Mouse (Mus musculus): Measurements from ENCODE around the gene Hfe2.

Gene Hfe2

DNA sequence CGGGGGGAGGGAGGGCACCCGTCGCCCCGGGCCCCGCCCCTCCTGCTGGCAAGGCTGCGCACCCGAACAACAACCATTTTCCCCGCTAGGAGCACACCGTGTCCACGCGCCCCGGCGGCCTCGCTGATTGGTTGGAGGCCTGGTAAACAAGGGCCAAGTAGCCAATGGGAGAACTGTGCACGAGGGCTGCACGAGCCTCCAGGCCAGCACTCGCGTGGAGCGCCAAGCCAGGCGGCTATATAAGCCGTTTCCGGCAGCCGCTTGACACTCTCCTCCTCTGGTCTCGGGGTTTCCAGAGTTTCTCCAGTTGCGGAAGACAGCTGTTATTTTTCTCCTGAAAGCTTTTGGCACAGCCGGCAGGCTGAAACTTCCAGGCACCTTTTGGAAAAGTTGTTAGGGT, 32.7 kb downstream of the Hfe2 start, which contains the start of gene Txnip:
Gene Txnip, plus strand, starts transcription at position 264 of the 400 bp plus-strand sequence.
- DNase-seq (ENCODE audit: low read depth, low spot score): peak; percentile 81

DNA sequence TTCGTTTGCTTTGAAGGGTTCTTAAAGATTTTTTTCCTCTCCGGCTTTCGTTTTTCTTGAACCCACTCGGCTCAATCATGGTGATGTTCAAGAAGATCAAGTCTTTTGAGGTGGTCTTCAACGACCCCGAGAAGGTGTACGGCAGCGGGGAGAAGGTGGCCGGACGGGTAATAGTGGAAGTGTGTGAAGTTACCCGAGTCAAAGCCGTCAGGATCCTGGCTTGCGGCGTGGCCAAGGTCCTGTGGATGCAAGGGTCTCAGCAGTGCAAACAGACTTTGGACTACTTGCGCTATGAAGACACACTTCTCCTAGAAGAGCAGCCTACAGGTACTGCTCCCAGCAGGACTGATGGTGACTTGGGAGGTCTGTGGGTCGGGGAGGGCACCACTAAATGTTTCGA, 33.2 kb downstream of the Hfe2 start:
- DNase-seq (ENCODE audit: low read depth, low spot score): no peak

DNA sequence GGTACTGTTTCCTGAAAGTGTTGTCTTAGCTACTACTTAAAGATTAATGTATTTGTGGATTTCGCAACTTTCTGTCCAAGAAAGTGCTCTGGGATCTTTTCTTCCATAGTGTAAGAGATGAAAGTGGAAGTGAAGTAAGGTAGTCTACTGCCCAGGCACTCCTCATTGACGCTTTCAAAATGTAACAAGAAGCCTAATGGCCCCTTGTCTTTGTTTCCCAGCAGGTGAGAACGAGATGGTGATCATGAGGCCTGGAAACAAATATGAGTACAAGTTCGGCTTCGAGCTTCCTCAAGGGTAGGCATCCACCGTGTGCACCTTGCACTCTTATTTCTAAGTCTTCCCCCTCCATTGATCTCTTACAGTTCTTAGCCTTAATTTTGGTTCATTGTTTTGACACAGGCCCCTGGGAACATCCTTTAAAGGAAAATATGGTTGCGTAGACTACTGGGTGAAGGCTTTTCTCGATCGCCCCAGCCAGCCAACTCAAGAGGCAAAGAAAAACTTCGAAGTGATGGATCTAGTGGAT, 33.8 kb downstream of the Hfe2 start:
- no peak for DNase-seq (ENCODE audit: low read depth, low spot score)

DNA sequence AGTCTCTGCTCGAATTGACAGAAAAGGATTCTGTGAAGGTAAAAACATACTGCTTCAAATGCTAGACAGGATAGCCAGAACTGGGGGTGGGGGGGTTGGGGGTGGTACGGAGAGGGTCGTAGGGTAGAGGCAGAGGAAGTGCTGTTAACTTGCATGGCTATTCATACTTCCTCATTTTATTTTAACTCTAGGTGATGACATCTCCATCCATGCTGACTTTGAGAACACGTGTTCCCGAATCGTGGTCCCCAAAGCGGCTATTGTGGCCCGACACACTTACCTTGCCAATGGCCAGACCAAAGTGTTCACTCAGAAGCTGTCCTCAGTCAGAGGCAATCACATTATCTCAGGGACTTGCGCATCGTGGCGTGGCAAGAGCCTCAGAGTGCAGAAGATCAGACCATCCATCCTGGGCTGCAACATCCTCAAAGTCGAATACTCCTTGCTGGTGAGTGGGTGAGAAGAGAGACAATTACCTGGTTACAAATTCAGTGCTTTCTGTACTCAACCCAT, 34.5 kb downstream of the Hfe2 start:
- DNase-seq (ENCODE audit: low read depth, low spot score): no peak

DNA sequence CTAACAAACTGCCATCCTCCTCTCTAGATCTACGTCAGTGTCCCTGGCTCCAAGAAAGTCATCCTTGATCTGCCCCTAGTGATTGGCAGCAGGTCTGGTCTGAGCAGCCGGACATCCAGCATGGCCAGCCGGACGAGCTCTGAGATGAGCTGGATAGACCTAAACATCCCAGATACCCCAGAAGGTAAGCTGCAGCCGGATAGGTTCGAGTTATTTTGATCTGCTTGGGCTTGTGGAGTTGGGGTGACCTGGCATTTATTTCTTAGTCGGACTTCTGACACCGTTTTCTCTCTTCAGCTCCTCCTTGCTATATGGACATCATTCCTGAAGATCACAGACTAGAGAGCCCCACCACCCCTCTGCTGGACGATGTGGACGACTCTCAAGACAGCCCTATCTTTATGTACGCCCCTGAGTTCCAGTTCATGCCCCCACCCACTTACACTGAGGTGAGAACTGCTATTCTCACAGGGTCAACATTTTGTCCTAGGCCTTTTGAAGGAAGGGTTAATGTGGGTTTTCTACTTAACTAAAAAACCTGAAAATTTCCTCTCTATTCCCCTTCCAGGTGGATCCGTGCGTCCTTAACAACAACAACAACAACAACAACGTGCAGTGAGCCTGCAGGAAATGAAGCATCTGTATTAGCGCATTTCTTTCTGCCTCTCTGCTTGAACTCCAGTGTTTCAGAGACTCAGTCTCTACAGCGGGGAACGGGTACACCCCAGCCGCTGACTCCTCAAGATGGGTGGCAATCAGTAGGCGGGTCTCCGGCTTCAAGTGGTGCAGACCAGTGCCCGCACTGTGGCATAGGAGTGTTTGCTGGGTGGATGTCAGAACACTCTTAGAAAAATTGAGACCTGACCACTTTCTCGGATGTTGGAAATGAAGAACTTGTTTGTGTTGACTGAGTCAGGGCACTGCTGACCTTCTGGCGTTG, 35.2 kb downstream of the Hfe2 start:
- no peak for DNase-seq (ENCODE audit: low read depth, low spot score)

- DNase-seq (ENCODE audit: low read depth, low spot score): no peak
Measured at GRCm38 (mm10) chr3:96560881-96561668, 36.1 kb downstream of the Hfe2 start.

DNA sequence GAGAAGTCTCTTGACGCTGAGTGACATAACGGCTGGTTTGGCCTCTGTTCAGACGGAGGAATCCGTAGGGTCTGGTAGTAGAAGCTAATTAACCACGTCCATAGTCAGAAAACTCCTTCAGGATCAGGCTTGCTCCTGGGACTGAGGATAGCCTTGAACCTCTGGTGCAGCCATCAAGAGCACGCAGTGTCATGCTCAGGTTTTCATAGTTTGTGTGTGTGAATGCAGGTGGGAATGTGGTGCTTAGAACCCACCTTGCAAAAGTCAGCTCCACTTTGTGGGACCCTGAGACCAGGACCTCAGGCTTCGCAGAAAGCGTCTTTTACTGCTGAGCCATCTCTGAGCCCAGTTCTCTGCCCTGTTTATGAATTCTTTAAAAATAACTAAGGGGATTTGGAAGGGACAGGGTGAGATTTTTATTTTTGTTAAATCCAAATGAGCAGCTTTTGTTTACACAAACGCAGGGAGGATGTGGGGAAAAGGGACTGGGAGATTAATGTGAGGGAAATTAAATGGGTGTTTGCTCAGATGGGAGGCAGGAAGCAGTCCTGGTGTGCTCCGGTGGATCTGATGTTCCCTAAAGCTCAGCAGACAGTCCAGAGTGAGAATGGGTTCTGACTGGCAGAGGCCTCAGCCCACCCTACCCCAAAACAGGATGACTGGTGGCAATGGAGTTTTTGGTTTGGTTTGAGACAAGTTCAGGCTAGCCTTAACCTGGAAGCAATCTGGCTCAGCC, 37.1 kb downstream of the Hfe2 start:
- no peak for DNase-seq (ENCODE audit: low read depth, low spot score)

GRCm38 (mm10) chr3:96563267-96563666, 38.3 kb downstream of the Hfe2 start:
- DNase-seq (ENCODE audit: low read depth, low spot score): no peak

GRCm38 (mm10) chr3:96563911-96564632, 39.1 kb downstream of the Hfe2 start:
- no peak for DNase-seq (ENCODE audit: low read depth, low spot score)

GRCm38 (mm10) chr3:96564633-96565032, 39.7 kb downstream of the Hfe2 start:
- DNase-seq (ENCODE audit: low read depth, low spot score): no peak

DNA sequence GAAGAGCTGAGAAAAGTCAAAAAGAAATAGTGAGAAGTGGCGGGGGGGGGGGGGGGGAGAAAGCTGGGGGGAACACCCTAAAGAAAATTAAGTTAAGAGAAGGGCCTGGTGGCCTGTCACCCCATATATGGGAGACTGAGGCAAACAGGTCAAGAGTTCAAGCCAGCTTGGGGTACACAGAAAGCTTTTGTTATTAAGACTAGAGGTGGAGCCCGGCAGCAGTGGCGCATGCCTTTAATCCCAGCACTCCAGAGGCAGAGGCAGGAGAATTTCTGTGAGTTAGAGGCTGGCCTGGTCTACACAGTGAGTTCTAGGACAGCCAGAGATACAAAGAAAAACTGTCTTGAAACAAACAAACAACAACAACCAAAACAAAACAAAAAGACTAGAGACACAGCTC, 40.1 kb downstream of the Hfe2 start:
- DNase-seq (ENCODE audit: low read depth, low spot score): no peak

DNA sequence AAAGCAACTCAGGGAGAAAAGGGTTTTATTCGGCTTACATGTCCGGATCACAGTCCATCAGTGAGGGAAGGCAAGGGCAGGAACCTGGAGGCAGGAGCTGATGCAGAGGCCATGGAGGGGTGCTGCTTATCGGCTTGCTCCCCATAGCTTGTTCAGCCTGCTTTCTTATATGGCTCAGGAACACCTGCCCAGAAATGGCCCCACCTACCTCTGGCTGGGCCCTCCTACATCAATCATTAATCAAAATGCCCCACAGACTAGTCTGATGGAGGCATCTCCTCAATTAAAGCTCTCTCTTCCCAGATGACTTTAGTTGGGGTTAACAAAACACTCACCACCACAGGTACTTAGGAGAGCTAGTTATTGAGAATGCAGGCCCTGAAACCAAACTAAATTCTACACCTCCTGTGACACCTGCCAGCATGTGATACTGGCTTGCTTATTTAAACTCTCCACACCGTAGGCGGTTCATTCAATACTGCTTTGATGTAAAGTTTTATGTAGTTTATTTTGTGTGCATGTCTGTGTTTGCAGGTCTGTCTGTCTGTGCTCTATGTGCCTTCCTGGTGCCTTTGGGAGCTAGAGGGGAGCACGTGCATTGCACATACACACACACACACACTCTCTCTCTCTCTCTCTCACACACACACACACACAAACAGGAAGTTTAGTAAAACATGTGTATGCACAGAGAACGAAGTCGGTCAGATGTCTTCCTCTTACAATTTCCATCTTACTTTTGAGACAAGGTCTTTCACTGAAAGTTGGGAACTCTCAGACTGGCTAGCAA, 41.9 kb downstream of the Hfe2 start:
- no peak for DNase-seq (ENCODE audit: low read depth, low spot score)

DNA sequence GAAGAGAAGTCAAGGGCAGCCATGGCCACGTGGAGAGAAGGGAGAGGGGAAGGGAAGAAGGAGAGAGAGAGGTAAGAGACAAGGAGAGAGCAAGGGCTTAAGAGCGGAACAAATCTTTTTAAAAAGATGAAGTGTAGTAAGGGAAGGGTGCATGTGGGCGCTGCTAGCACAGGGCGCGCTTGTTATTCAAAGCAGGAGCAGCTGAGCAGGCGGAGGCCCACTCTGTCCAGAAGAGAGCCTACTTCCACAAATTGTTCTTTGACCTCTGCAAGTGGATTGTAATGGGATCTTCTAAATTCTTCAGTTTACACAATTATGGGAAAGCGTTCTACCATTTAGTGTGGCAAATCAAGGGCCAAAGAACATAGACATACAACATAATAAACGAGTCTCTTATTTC, 43.6 kb downstream of the Hfe2 start:
- DNase-seq (ENCODE audit: low read depth, low spot score): no peak

DNA sequence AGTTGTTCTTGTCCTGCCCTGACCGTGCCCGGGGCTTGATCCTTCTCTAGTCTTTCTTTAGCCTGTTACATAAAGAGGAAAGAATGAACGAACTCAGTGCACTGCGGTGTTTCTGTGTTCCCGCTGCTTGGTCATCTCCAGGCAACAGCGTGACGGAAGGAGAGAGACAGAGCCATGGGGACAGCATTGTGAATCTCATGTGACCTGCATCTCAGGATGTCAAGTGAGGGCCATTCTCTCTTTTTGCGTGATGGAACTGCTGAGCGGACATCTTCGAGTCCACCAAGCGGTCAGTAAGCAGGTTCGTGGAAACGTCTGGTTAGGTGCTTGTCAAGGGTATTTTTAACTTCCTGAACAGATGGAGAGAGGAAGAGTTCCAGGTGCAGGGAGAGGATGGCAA, 44.5 kb downstream of the Hfe2 start:
- no peak for DNase-seq (ENCODE audit: low read depth, low spot score)

- no peak for DNase-seq (ENCODE audit: low read depth, low spot score)
Measured at GRCm38 (mm10) chr3:96569966-96570605, 45.1 kb downstream of the Hfe2 start.

DNA sequence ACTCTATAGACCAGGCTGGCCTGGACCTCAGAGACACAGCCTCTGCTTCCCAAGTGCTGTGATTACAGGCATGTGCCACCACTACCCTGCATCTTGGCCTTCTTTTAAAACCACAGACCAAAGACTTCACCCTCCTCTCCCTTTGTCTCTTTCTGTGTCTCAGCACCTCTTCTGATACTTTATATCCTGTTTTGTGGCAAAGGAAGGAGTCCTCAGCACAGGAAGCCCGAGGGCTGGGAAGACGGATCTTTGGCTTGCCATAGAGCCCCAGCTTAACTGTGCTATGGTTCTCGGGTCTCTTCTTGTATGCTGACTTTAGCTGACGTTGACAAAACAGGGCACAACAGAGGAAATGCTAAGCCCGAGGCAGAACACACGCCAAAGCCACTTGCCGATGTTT, 45.7 kb downstream of the Hfe2 start:
- DNase-seq (ENCODE audit: low read depth, low spot score): no peak

GRCm38 (mm10) chr3:96571336-96571735, 46.4 kb downstream of the Hfe2 start:
- DNase-seq (ENCODE audit: low read depth, low spot score): no peak

DNA sequence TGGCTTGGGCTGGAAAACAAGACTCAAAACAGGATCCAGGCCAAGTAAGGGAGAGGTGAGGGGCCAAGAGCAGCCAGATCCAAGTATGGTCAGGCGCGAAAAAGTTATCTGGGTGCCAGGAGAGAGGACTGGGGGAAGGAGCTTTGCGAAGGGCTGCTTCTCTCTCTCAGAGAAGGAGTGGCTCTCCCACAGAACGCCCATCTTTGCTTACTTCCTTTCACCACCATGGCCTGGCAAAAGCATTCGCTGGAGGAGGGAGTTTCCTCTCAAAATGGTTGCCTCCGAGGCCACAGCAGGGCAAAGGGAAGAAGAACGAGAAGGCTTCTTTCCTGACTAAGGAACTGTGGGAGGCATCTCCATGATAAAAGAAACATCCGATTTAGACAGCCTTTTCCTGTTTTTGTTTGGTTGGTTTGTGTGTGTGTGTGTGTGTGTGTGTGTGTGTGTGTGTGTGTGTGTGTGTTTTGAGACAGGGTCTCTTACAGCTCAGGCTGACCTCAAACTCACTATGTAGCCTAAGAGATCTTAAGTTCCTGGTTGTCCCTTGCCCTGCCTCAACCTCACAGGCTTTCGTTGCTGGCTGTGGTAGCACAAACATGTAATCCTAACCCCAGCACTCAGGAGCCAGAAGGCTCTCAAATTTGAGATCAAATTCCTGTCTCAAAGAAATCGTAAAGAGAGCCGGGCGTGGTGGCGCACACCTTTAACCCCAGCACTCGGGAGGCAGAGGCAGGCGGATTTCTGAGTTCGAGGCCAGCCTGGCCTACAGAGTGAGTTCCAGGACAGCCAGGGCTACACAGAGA, 47.1 kb downstream of the Hfe2 start:
- no peak for DNase-seq (ENCODE audit: low read depth, low spot score)

All from retina, adult 2 months (tissue).